Mouse (Mus musculus): Measurements from ENCODE around the gene Dgkg.

DNA sequence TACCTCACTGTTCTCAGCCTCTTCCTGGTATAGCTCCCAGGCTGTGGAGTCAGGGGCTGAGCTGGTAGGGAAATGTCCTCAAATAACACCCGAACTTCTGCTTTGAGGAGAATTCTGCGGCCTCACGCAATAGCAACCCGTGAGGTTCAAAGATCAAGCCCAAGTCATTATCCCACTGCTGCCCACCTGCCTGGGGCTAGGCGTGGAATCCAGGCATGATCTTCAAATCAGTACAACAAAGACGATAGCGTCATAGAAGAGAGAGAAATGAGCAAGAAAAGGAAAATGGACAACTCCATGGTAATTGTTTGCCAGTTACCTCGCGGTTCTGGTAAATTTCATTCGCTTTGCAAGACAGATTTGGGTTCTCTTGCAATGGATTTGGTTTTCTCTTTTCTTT is 109.3 kb downstream of the Dgkg start:
- TF ChIP-seq ZNF384 (IDR thresholded peaks at IDR 0.05; ENCODE audit: low read depth, low read length) (no peak), ZC3H11A (IDR thresholded peaks at IDR 0.05; ENCODE audit: borderline replicate concordance, low read depth, low read length) (no peak), MAFK (IDR thresholded peaks at IDR 0.05; ENCODE audit: insufficient read depth, low read depth, low read length) (no peak), CHD2 (IDR thresholded peaks at IDR 0.05; ENCODE audit: low read depth, low read length) (no peak)
